Mouse (Mus musculus): ENCODE measurements around the gene Ypel3.

GRCm38 (mm10) chr7:126799050-126799467, 22.3 kb downstream of the Ypel3 start:
- TF ChIP-seq CTCF (IDR thresholded peaks at IDR 0.05; ENCODE audit: control insufficient read depth, insufficient read depth, insufficient replicate concordance, low read depth, low read length) (no peak), POLR2A (IDR thresholded peaks at IDR 0.05; ENCODE audit: control insufficient read depth, low read depth, low read length) (peak; percentile 97)

Data from testis, adult 2 months (tissue).